Mouse (Mus musculus) cerebellum, adult 9-10 months (tissue): Measurements from ENCODE around the gene Dmpk.
A peak's percentile ranks its signal among the peaks of the same experiment; 100 is the strongest.

Experiments used
- DNase-seq: peaks from one replicate; pipeline ENCODE4 v3.0.0; 2022

Gene Dmpk

DNA sequence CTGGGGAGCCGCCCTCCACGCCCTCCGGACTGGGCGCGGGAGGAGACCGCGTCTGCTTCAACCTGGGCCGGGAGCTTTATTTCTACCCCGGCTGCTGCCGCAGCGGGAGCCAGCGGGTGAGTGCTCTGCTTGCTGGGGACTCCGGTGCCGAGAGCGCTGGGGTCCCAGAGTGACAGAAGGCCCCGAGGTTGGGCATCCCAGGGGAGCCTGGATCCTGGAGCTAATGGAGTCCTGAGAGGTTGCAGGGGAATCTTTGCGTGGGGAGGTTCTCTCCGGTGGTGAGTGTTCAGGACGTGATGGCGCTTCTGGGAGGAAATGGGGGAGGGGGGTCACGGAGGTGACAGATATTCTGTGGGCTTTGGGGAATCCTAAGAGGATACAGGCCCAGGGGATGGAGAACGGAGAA, 7.1 kb upstream of the Dmpk start:
- DNase-seq: no peak

DNA sequence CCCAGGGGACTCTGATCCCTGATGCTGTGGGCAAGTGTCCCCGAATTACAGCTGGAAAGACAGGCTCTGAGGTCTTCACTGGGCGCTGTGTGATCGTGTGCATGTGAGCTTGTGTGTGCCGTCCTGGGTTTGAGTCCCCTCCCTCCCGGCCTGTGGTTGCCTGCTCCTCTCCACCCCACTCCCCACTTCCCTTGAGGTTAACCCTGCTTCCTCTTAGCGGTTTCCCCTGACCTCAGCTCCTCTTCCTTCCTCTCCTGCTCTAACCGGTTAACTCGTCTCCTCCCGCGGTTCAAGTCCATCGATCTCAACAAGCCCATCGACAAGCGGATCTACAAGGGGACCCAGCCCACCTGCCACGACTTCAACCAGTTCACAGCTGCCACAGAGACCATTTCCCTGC, 5.9 kb upstream of the Dmpk start:
- no peak for DNase-seq

DNA sequence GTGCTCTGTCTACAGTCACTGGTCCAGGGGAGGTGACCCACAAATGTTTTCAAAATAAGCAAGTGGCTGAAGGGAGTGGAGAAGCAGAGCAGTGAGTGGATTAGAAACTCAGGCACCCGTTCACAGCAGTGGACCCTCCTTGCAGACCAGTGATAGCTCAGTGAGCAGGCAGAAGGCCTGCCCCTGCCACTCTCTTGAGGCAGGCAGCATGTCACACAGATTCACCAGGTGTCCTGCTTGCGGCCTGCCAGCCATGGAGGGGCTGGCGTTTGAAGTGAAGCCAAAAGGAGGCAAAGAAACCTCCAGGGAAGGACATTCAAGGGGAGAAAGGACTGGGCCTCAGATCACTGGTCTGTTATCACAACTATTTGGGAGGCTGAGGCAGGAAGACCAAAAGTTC, 4.9 kb upstream of the Dmpk start:
- no peak for DNase-seq

DNA sequence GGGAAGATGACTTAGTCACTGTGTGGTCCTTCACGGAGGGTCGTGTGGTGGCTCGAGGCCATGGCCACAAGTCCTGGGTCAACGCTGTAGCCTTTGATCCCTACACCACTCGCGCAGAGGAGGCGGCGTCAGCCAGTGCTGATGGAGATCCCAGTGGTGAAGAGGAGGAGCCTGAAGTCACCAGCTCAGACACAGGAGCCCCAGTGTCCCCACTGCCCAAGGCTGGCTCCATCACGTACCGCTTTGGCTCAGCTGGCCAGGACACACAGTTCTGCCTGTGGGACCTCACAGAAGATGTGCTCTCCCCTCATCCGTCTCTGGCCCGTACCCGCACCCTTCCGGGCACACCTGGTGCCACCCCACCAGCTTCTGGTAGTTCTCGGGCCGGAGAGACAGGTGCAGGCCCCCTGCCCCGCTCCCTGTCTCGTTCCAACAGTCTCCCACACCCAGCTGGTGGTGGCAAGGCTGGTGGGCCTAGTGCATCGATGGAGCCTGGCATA, 3.1 kb upstream of the Dmpk start:
- DNase-seq: no peak

DNA sequence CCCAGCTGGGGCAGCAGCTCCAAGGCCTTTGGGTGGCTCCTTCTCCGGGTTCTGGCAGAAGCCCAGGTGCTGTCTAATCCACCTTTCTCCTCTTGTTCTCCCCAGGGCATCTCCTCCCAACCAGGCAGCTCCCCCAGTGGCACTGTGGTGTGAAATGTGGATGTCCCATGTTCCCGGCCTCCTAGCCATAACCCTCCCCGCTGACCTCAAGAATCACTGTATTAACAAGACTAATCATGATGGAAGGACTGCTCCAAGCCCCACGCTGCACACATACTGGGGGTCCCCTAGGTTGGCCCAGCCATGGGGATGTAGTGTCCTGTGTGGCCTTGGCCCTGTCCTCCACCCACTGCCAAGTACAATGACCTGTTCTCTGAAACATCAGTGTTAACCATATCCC, 1.5 kb upstream of the Dmpk start:
- DNase-seq: no peak

DNA sequence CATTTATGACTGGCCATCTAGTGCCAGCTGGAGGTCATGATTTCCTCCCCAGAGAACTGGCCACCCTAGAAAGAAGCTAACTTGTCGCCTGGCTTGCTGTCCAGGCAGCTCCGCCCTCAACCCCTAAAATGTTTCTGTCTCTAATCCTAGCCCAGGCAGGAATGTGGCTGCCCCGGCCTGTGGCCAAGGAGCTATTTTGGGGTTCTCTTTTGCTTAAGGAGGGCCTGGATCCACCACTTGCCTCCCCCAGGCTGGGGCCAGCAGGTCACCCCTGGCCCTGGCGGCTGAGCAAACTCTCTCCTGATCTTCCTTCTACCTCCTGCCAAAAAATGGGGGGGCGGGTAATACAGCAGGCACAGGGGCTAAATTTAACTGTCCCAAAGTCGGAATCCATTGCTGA, 553 bp upstream of the Dmpk start:
- DNase-seq: no peak

DNA sequence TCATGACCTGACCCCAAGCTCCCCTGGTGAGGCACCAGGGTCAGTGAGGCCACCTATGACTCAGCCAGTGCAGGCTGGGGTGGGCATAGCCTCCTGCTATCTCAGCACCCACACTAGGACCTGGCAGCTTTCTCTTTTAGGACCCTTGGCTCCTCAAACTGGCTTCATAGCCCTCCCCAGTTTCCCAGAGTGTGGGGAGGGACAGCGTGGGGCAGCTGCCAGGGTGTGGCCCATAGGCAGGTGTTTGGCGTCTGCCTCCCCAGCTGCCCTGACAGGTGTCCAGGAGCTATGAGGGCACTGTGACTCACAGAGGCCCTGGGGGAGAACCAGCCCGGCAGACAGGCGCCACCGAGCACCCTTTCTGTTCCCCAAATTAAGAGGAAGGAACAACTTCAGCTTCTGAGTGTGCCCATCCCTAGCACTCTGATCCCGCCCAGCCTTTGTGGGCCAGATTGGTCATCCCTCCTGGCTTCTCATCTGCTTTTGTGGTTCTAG, 675 bp downstream of the Dmpk start:
- DNase-seq: no peak

DNA sequence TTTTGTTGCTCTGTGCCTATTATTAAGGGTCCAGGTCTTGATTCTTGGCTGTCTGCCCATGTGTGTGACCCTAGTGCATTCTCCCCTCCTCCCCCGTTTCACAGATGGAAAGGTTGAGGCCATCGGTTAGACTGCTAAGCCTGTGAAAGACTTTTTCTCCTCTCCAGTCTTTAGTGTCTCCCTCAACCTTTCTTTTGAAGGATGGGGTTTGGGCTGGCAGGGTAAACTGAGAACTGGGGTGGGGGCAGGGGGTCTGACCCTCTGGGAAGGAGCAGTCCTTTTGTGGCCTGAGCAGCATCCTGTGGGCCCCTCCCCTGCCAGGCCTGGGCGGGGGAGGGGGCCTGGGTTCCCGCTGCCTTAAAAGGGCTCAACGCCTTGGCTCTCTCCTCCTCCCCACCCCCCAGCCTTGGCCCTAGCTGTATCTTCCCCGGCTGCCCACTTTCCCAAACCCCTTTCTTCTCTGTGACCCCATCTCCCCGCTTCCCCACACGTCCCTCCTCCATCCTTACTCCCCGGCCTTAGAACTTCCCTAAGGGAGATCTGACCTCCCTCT, 1.3 kb downstream of the Dmpk start:
- no peak for DNase-seq

DNA sequence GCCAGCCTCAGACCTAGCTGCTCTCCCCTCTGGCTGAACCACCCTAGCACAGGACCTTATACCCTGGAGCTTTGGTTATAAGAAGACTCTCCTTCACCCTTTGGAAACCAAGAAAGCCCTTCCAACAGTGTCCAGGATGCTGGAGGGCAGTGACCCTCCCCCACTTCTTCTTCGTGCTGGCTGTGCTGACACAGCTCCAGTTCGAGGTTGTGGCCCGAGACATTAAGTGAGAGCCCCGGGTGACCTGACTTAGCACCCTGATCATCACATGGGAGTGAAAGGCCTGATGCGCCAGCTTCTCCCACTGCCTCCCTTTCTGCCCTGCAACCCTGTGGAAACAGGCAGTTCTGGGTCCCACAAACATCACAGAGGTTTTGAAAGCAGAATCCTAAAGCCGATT, 1.8 kb downstream of the Dmpk start:
- no peak for DNase-seq

DNA sequence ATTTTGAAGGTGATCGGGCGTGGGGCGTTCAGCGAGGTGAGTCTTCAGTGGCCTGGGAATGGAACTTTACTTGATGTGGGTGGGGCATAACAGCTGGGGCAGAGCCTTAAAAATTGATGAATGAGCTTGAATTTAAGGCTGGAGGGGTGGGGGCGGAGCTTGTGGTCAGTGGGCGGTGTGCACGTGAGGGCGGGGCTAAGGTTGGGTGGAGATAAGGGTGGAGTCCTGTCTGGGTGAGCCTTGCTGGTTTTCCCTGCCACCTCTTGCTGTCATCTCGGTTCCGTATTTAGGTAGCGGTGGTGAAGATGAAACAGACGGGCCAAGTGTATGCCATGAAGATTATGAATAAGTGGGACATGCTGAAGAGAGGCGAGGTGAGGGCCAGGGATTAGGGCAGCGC, 2.4 kb downstream of the Dmpk start:
- no peak for DNase-seq

DNA sequence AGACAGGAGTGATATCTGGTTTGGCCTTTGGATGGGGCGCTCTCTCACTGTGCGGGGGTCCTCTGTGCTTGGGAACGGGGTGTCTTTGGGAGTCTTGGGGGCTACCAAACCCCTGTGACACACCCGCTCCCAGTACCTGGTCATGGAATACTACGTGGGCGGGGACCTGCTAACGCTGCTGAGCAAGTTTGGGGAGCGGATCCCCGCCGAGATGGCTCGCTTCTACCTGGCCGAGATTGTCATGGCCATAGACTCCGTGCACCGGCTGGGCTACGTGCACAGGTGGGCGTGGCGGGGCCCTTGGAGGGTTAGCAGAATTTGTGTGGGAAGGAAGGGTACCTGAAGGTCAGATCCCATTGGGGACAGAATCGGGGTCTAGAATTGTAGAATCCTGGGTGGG, 3.1 kb downstream of the Dmpk start:
- DNase-seq: no peak

DNA sequence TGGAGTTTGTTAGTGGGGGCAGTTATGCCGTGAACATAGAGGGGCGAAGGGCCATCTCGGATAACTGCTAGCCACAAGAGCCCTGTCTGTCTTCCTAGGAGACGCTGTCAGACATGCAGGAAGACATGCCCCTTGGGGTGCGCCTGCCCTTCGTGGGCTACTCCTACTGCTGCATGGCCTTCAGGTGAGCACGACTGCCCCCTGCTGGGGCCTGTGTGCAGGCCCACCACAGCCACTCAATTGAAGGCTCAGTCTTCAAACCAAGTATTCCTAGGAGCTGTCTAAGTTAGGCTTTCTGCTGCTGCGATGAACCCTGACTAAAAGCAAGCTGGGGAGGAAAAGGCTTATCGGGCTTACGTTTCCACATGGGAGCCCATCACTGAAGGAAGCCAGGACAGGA, 5.2 kb downstream of the Dmpk start:
- DNase-seq: no peak

DNA sequence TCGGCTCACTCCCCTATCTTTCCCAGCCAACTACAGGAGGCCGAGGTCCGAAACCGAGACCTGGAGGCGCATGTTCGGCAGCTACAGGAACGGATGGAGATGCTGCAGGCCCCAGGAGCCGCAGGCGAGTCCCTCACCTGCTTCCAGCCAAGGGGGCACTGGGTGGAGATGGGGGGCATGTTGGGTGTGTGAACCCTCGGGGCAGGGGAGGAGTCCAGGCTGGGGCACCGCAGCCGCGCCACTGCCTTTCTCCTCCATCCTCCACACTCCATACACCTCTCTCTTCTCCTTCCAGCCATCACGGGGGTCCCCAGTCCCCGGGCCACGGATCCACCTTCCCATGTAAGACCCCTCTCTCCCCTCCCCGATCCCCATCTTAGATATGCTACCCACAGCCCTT, 8.3 kb downstream of the Dmpk start:
- no peak for DNase-seq

DNA sequence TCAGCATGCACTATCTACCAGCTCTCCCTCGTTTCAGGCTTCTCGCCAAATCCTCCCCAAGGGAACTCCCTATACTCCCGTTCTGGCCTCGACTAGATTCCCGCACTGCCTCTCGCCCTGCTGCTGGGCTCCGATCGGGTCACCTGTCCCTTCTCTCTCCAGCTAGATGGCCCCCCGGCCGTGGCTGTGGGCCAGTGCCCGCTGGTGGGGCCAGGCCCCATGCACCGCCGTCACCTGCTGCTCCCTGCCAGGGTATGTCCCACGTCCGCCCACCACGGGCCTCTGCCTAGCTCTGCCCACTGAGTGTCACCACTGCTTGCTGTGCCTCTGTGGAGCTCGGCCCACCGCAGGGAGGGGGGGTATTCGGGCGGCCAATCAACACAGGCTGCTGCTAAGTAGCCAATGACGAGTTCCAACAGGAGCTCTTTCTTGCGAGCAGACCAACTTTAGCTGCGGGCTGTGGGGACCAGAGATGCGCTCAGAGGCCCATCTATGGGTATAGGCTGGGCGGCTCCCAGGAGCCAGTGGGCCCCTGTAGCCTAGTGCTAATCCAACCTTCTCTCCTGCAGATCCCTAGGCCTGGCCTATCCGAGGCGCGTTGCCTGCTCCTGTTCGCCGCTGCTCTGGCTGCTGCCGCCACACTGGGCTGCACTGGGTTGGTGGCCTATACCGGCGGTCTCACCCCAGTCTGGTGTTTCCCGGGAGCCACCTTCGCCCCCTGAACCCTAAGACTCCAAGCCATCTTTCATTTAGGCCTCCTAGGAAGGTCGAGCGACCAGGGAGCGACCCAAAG, 8.9 kb downstream of the Dmpk start:
- DNase-seq: no peak

DNA sequence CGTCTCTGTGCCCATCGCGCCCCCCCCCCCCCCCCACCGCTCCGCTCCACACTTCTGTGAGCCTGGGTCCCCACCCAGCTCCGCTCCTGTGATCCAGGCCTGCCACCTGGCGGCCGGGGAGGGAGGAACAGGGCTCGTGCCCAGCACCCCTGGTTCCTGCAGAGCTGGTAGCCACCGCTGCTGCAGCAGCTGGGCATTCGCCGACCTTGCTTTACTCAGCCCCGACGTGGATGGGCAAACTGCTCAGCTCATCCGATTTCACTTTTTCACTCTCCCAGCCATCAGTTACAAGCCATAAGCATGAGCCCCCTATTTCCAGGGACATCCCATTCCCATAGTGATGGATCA, 9.5 kb downstream of the Dmpk start:
- no peak for DNase-seq

DNA sequence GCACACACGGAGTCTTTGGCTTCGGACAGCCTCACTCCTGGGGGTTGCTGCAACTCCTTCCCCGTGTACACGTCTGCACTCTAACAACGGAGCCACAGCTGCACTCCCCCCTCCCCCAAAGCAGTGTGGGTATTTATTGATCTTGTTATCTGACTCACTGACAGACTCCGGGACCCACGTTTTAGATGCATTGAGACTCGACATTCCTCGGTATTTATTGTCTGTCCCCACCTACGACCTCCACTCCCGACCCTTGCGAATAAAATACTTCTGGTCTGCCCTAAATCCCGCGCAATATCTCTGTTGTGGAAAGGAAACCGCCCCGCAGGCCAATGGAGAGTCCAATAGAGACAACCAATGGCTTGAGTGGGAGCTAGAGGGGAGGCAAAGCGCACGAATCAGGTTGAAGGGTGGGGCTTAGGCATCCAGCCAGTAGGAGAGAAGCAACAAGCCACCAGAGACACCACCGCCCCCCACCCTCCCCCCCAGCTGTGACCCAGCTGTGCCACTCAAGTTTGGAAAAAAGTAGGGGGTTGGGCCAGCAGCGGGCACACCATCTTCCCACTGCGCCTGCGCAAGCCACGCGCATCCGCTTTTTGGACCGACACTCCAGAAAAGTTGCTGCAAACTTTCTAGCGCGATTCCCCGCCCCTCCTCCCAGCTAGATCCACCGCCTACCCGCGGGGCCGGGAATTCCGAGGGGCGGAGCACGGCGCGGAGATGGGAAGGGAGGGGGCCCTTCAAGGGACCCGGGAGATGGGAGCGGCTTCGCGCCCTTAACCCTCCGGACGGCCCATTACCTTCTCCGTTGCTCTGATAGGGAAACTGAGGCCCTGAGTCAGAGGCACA, 10.1 kb downstream of the Dmpk start:
- DNase-seq: peak; percentile 45

DNA sequence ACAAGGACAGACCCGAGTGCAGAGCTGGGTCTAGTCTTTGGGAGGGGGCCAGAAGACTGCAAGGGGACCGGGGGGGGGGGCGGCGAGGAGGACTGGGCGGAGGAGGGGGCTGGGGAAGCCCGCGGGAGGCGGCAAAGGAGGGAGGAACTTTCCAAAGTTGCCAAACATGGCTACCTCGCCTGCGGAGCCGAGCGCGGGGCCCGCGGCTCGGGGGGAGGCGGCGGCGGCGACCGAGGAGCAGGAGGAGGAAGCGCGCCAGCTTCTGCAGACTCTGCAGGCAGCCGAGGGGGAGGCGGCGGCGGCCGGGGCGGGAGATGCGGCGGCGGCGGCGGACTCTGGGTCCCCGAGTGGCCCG, 10.8 kb downstream of the Dmpk start, which contains the start of gene Six5:
Gene Six5, plus strand, starts transcription at position 124 of the 355 bp plus-strand sequence.
- no peak for DNase-seq

DNA sequence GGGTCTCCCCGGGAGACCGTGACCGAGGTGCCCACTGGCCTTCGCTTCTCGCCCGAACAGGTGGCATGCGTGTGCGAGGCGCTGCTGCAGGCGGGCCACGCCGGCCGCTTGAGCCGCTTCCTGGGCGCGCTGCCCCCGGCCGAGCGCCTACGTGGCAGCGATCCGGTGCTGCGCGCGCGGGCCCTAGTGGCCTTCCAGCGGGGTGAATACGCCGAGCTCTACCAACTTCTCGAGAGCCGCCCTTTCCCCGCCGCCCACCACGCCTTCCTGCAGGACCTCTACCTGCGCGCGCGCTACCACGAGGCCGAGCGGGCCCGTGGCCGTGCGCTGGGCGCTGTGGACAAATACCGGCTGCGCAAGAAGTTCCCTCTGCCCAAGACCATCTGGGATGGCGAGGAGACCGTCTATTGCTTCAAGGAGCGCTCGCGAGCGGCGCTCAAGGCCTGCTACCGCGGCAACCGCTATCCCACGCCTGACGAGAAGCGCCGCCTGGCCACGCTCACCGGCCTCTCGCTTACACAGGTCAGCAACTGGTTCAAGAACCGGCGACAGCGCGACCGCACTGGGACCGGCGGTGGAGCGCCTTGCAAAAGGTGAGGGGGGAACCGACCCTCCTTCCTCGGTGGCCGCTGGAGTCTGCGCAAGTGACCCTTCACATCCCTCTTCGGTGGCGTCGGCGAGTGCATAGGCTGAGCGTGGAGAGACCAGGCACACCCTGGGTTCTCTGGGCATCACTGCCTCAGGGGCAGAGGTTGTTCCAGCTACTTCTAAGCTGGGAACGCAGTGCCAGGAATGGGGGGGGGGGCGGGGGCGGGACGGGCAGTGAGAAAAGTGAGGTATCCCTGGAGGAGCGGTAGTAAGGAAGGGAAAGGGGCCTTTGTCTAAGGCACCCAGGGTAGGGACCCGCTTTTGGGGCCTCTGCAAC, 11.4 kb downstream of the Dmpk start:
- no peak for DNase-seq

DNA sequence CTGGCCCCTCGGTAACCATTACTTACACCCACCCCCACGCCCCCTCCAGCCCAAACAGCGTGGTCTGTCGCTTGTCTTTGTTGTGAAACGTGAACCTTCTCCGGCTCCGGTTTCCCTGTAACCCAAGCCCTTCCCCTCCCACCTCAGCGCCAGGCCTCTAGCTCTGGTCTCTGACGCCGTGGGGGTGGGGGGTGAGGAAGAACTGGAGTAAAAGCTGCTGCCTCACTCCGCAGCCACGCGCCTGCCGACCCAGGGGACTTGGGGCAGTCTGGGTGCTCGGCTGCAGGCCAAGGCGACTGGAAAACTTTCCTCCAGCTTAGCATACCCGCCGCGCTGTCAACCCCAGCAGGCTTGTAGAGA, 12.1 kb downstream of the Dmpk start:
- no peak for DNase-seq

DNA sequence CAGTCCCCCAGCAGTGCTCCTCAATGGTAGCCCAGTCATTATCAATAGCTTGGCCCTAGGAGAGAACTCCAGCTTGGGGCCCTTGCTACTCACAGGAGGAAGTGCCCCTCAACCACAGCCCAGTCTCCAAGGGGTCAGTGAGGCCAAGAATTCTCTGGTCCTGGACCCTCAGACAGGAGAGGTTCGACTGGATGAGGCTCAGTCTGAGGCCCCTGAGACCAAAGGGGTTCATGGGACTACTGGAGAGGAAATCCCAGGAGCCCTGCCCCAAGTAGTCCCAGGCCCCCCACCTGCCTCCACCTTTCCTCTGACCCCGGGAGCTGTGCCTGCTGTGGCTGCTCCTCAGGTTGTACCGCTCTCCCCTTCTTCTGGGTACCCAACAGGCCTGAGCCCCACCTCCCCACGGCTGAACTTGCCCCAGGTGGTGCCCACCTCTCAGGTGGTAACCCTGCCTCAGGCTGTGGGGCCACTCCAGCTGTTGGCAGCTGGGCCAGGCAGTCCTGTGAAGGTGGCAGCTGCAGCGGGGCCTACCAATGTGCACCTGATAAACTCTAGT, 12.8 kb downstream of the Dmpk start:
- DNase-seq: no peak

DNA sequence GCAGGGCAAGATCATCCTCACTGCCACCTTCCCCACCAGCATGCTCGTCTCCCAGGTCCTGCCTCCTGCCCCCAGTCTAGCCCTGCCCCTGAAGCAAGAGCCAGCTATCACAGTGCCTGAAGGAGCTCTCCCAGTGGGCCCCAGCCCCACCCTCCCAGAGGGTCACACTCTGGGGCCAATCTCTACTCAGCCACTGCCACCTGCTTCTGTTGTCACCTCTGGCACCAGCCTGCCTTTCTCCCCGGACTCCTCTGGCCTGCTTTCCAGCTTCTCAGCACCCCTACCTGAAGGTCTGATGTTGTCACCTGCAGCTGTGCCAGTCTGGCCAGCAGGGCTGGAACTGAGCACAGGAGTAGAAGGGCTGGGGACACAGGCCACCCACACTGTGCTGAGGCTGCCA, 13.6 kb downstream of the Dmpk start:
- no peak for DNase-seq

DNA sequence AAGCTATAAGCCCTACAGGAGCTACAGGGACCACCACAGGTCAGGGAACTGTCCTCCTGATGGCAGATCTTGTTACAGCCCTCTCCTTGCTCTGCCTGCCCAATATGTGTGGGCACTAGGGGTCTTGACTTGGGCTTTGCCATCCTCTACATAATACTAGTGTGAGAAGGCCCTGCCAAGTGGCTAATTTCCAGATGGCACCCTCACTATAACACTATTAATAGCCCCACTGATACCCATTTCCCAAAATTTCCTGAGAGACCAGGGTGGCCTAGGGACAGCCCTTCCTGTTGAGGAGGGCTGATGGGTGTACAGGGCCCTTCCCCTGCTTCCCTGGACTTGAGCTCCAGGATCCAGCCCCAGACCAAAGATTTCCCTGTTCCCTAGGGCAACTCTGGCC, 14.2 kb downstream of the Dmpk start:
- DNase-seq: no peak

DNA sequence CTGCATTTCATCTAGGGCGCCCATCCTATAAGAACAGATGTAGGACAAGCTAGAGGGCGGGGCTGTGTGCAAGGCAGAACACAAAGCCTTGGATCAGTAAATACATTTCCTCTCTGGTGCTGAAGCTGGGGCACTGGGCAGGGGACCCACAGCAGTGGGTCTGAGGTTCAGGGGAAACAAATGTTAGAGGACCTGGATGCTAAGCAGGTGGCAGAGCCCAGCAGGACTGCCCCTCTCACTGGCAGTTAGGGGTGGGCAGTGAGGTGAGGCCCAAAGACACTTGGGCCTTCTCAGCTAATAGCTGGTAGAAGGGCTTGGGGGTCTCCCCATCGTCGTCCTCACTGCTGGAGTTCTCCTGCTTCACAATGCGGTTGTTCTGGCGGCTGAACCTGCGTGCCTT, 15.2 kb downstream of the Dmpk start:
- no peak for DNase-seq
